Mouse (Mus musculus): ENCODE results near the gene Zfp462.

Zfp462 gene

DNA sequence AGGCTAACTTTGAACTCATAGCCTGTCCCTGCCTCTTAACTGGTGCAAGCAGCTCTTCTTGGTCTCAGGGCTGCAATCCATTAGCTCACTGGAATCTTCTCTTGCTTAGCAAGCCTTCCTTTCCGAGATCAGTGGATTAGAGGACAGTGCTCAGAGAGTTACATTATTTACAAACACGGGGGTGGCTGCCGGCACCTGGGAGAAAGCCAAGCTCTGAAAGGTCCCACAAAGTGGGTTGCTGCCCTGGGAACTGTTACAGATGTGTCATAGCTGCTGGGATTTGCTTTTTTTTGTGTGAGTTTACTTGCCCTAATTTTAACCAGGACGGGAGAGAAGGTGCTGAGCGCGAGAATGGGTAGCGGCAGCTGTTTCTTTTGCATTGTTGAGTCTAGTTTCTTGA, 102.4 kb downstream of the Zfp462 start:
- DNase-seq (ENCODE audit: low read depth) = no peak

DNA sequence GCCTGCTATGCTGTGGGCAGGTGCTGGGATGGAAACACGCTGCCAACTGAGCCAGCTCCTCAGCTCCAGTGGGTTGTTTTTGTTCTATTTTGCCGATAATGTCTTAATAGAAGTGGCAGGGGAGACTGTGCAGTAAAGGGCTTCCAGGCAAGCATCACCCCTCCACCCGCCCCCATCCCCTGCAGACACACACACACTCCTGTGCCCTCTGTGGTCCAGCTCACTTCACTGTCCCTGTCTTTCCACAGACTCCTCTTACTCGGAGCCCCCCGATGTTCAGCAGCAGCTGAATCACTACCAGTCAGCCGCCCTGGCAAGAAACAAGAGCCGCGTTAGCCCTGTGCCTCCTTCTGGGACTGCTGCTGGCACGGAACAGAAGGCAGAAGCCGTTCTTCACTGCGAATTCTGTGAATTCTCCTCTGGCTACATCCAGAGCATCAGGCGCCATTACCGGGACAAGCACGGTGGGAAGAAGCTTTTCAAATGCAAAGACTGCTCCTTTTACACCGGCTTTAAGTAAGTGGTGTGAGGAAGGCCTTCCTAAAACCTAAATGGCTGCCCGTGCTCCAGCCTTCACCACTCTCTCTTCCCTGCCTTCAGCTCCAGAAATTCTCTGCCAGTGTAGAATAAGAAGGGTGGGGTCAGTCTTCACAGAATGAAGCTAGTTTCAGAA, 105.2 kb downstream of the Zfp462 start:
- no peak for DNase-seq (ENCODE audit: low read depth)

DNA sequence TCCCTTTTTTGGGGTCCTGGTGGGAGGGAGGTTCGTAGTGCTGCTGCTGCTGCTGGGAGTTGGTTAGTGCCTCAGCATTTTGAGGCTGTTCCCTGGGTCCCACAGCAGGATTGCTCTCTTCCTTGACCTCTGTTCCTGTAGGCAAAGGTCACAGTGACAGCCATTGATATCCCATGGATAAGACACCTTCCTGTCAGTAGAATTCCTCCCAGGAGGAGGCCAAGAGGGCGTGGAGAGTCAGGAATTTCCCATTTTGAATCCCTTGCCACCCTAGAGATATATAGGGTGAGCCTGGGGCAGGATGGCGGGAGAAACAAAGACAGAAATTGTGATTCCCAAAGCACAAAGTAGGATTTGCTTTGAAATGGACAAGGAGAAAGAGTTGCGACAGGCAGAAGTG, 106.5 kb downstream of the Zfp462 start:
- no peak for DNase-seq (ENCODE audit: low read depth)

DNA sequence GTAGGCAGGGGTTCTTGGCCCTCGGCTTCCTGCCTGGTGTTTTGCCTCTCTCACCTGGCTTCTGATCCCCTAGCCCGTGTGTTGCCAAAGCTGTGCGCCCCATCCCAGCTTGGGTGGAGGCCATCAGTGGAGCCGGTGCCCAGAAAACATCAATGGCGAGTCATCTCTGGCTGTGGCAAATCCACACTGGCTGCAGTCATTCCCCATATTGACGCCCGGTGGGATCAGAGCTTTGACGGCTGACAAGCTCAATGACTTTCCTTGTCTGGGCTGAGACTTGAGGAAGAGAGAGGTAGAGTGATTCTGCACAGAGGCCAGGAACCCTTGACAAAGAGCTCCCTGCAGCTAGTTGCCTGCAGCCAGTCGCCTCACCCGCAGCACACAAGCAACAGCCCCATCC, 107.8 kb downstream of the Zfp462 start:
- DNase-seq (ENCODE audit: low read depth) = no peak

DNA sequence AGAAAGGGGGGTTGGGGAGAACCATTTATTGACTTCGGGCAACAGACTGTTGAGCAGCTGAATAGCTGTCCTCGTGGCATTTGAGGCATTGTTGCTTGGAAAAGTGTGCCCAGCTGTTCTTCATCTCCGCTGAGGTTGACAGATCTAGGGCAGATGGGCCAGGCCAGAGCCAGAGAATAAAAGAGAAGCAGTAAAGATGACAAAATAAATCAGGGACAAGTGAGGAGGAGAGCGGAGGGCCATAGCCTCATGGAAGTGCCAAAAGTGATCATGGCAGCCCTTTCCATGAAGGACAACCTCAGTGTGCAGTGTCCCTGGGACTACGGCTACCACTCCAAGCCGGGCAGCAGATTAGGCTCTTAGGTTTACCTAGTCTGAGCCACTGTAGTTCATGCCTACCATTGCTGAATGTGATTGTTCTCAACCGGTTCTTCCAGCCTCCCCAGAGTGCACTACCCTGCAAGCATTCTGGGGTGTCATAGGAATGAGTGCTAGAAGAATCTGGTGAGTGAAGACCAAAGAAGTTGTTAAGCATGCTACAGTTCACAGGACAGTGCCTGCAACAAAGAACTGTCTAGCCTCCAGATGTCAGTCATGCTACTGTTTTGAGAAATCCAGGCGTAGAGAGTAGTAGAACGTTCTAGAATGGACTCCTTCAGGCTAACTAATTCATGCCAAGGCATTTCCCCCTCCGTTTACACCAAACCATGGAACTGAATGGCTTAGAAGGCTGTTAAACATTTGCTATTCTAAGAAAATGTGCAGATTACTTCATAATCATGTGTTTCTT, 113.0 kb downstream of the Zfp462 start:
- no peak for DNase-seq (ENCODE audit: low read depth)

DNA sequence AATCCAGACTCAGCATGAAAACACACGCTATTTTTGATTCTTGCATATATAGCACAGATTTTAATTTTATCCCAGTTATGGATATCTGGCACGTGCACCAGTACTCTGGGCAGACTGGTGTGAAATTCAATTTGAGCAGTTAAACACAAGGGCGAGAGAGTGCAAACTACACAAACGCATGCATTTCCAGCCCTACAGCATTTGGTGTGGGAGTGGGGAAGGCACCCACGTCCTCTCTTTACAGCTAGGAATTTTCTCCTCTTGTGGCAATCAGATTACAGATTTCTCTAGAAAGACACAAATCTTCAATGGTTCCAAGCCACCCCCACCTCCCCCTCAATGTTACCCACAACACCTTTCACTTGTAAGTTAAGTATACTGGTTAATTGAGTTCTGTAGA, 114.1 kb downstream of the Zfp462 start:
- no peak for DNase-seq (ENCODE audit: low read depth)

DNA sequence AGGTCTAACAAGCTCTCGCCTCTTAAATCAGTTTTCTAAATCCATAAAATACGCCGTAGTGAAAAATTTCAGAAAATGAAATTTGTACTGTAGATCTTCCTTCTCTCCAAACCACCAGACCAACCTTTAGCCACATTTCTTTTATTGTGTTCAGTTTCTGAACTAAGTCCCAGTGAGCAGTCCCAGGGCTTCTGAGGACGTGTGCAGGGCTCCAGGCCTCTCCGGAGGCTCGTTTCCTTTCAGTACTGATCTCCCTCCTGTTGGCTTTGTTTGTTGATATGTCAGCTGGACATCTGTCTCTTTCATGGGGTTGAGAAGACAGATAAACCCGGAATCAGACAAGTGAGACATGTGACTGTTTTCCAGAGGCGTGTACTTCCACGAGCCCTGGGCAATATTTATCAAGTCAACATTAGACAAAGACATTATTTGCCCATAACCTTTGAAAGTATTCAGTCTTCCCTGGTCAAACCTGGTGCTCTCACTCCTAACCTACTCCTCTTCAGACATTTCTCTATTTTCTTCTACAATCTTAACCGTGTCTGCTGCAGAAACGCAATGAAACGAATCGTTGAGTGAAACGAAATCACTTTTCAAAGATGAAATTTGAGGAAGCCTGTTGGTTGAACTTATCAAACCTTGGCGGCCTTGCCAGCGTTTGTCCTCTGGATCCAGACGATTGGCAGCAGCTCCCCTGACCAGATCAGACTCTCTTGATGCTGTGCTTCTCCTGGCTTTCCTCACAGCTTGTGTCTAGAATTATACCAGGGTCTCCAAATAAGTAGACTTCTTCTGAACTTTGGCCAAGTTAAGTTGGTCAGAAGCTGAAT, 121.7 kb downstream of the Zfp462 start:
- DNase-seq (ENCODE audit: low read depth) = no peak

DNA sequence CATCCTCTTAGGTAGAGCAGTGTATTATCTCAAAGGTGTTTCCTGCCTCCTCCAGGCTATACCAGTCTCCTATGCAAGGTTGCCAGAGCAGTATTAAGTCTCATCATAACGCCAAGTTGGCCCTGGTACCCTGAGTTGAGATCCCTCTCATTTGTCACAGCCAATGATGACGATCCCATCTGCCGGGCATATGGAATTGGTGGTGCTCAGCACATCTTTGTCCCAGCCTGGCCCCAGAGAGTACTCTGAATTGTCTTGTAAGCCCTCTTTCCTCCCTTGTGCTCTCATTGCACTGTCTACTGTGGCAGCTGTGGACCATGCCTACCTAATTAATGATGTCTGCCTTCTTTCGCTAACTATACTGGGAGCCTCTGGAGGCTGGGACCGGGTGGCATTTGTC, 126.7 kb downstream of the Zfp462 start:
- DNase-seq (ENCODE audit: low read depth) = no peak

DNA sequence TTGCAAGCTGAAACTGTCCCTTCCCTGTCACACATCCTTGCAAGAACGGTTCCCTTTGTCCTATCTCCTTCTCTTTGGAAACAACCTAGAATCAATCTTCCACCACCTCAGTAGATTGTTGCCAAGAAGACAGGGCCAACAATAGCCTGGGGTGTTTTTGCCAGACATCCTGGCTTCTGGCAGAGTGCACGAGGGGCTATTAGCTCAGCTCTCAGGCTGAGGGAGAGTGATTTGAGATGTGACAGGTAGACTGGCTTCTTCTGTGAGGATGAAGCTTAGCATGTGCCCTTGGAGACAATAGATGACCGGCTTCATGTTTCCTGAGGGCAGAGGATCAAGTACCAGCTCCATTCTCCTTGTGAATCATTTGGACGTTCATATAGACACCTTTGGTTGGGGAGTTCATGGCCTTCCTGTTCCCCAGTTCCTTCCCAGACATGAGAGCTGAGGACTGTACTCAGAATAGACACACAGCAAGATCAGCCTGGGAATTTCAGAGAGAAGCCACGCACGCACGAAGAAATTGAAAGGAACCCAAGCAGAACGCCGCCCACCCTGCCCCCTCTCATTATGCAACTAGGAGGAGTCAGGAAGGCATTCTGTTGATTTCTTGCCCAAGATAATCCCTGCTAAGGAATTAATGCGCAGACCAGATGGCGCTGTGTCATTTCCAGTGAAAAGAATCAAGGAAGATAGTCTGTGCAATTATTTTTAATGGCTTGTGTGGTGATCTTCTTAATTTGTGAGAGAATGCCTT, 132.5 kb downstream of the Zfp462 start:
- DNase-seq (ENCODE audit: low read depth) = no peak

DNA sequence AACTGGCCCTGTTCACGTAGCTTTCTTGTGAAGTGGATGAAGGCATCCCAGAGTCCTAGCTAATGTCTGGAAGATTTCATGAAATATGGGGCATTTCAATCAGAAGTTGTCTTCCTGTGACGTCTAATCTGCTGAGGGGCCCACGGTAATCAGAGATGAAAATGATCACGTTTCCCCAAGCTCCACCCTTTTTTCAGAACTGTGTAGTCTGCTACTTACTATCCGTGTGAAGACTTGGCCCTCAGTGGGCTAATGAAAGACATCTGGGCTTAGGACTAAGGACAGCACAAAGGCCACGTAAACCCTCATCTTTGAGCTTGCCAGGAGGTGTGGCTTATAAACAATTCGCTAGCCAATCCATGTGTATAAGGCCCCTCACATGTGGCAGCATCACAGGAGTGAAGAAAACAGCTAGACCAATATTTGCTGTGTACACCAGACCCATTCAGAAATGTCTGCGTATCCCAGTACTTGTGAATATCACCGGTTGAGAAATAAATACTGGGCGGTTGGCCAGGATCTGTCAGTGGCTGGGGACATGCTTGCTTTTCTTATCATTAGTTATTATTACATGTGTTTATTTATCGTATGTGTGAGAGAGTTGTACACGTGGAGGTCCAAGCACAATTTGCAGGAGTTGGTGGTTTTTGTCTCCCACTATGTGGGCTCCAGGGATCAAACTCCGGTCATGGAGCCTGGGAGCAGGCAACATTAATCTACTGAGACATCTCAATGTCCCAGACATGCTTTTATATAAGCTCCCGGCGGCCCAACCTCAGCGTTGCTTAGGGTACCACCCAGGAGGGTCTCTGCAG, 133.3 kb downstream of the Zfp462 start:
- DNase-seq (ENCODE audit: low read depth) = no peak

DNA sequence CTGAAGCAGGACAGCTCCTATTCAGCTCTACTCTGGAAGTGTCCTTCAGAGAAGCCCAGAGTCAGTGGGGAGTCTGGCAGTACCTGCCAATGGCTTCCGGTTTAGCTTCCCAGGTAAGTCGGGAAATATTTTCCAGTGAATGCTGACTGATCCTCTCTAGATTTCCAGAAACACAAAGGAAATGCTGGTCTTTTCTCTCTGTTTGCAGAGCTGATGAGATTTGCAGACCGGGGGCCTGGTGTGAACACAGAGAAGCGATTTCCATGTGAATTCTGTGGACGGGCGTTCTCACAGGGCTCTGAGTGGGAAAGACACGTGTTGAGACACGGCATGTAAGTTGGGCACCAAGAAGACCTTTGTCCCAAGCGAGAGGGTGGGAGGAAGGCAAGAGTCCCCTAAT, 134.2 kb downstream of the Zfp462 start:
- no peak for DNase-seq (ENCODE audit: low read depth)

DNA sequence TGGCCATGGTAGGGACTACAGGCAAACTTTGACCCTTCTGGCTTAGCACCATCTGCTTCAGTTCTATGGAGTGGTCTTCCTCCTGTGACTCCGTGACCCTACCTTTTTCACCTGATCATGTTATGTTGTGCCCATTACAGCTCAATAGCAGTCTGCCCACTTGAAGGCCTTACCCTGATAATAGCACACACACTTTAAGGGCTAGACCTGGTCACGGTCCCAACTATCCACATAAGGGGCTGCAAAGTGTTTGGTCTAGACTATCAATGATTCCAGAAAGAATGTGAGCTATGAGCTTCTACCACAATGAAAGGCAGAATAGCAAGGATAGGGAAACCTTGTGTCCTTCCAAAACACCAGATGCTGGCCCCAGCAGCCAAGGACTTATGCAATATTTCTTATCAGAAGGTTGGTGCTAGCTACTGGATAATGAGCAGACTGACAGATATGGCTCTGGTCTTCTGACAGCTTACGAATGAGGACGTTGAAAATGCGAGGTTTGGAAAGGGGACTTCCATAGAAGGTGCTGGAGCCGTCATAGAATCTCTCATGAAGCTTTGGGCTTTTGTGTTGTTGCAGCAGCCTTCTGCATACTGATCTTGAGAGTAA, 139.3 kb downstream of the Zfp462 start:
- no peak for DNase-seq (ENCODE audit: low read depth)

DNA sequence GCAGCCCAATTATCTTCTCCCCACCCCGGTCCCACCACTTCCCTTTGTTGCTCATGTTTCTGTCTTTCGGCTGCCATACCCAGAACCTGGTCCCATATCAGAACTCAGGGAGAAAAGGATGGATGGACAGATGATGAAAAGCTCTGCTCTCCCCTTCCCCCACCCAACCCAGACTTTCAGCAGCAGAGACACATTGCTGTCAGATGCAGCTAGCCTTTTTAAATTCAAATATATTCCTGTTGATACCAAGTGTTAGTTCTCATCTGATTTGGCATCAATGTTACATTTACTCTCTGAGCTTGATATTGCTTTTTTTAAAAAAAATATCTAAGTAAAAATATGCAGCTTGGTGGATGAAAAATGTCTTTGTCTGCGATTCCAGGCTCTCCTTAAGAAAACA, 143.3 kb downstream of the Zfp462 start:
- no peak for DNase-seq (ENCODE audit: low read depth)

DNA sequence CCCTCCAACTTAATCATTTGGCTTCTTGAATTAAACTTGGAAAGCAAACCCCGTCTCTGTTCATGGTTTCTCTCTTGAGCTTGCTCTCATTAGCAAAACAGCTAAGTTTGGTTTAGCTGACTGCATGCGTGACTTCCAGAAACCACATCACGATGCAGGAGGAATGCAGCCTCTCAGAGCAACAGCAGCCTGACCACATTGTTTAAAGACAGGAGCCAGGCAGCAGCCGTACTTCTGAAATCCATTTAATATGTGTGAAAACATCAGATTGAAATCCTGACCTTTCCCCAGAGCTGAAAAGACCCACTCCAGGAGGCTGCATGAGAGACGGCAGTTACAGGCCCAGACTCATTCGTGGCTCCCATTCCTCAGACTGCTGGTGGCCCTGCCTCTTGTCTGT, 144.1 kb downstream of the Zfp462 start:
- no peak for DNase-seq (ENCODE audit: low read depth)

DNA sequence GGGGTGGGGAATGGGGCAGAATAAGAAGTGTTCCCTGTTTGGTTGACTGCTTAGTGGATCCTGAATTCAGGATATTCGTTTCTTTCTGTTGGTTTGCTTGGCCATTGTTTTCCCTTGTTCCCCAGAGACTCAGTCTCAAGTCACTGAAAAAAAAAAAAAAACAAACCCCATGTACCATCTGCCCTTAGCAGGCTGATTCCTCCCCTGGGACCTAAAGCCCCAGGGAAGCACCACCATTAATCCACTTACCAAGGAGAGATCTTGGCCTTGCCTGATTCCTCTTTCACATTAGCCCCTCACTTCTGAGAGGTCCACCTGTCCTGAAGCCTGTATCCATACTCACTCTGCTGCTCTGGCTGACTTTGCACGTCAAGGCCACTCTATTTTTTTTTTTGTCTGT, 152.3 kb downstream of the Zfp462 start:
- no peak for DNase-seq (ENCODE audit: low read depth)

DNA sequence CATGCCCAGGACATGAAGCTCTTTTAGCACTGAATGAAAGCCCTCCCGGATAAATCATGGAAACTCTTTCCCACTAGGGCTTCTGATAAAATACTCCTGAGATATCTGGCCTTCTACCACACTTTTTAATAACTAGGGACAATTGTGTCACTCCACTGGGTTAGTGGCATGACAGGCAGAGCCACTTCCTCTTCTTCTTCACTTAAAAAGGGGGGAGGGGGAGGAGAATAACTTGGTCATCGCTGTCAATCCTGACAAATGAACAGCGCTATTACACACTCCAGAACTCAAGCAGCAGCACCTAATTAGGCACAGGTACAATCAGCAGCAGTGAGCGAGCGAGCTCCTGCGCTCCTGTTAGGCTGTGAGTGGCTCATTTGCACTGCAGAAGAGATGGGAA, 153.5 kb downstream of the Zfp462 start:
- no peak for DNase-seq (ENCODE audit: low read depth)

DNA sequence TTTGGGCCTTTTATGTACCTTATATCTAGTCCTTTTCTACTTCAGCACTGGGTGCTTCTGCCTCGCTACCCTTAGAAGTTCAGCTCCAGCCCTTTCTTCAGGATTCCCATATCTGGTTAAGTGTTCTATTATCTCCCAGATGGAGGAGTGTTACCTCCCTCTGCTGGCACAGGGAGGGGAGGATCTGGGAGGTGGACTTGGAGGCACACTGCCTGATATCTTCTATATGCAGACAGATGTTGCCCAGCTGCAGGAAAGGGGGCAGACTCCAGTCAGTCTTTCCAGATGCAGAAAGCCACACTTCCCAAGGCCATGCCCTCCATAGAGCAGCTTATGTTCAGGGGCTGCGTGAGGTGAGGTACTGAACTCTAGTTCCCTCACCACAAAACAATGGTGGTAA, 156.0 kb downstream of the Zfp462 start:
- DNase-seq (ENCODE audit: low read depth) = no peak

DNA sequence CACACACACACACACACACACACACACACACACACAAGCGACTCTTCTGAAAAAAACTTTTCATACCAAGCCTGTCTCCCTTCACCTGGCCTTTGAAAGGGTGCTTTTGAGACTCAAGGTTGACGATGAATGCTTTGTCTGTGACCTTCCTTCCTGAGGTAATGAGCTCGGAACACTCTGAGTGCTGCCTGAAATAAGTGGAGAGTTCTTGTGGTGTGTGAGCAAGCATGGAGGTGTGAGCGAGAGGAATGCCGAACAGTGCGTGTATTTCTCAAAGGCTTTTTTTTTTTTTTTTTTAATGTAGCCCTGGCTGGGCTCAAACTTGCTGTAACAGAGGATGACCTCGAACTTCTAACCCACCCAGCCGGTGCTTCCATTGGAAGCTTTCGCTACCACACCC, 156.8 kb downstream of the Zfp462 start:
- DNase-seq (ENCODE audit: low read depth) = no peak

DNA sequence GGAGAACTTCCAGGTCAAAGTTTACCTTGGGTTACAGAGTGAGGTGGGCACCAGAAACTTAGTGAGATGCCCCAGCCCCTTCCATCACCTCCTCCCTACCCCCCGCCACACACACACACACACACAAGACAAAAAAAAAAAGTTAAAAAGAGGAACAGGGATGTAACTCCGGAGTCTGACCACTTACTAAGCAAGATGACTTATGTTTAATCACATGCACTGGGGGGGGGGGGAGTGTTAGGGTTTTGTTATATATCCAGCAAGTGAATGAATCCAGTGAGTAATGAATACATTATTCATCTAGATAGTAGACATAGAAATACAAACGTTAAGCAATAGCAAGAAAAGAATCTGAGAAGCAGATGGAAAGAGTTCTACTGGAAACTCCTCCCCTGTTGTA, 157.5 kb downstream of the Zfp462 start:
- no peak for DNase-seq (ENCODE audit: low read depth)

DNA sequence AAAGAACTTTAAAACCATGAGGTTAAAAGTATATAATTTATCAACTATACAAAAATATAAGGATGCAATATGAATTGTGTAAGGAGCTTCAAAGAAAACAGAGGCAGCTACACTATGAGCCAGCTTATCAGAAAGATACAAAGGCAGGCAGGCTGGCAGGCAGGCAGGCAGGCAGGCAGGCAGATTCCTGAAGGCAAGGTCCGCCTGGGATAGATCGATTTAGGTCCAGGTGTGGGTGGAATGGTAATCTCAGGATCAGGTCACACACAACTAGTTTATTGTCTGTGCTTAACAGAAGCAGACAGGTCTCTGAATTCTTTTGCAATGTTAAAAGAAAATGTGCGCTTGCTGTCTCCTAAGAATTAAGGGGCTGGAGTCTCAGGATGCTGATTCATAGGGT, 158.7 kb downstream of the Zfp462 start:
- no peak for DNase-seq (ENCODE audit: low read depth)
